Mouse (Mus musculus): ENCODE measurements around the gene Brinp2. TPM values are rescaled to one million over a fixed set of nuclear protein-coding genes. Genes with fewer than 3 reads are reported as not detected.
A peak's percentile ranks its signal among the peaks of the same experiment; 100 is the strongest.

The Brinp2 gene
- polyA plus RNA-seq, 1 experiment from 2014 or later = 0.23 TPM

DNA sequence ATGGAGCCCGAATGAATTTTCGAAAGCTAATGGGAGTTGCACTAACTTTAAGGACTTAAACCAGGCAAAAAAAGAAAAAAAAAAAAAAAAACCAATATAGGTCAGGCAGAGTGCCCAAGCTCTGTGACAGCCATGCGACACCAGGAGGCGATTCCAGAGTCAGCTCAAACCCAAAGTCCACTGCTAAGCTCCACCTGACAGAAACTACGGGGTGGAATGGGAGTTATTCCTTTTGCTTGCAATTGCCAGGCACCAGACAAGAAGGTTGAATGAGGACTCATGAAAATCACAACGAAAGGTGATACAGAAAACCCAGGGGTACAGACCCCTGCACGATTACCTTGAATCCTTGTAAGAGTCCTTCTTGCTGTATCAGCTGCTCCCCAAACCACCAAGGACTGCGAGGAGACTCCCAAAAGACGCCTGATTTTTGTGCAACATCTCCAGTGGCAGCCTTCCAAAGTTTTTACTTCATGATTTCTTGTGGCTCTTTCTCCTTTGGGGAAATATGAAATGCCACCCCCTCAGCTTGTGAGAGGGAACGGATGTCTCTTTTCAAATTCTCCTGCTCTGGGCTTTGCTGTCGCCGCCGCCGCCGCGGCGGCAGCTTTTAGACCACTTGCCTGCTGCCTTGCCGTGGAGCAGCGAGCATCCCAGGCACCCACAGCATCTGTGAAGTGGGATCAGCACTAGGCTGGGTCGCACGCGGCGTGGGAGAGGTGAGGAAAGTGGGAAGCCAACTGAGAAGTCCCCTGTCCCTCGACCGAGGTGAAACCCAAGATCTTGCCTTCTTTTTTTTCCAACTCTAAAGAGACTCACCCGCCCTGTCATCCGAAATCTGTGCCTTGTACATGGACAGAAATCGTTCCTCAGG is 712 bp downstream of the Brinp2 start:
- no peak overlapping the region for H3K27ac ChIP-seq
- peak overlapping the region; percentile 54 for H3K4me3 ChIP-seq (replicated peaks)
- H3K4me1 ChIP-seq = peaks cover 13% of the 10 kb centered on the region
- H3K36me3 ChIP-seq = no peaks in the 10 kb centered on the region
- WGBS = 9% methylated on average over 28 of the region's 28 CpGs
- H3K9ac ChIP-seq = peak overlapping the region; percentile 14; the same call in 1 of the 2 replicates
- peak; percentile 19; the same call in 1 of the 2 replicates for ATAC-seq (replicated peaks; ENCODE audit: low FRiP score)
- H3K9me3 ChIP-seq (replicated peaks) = no peaks in the 10 kb centered on the region
- peak overlapping the region; percentile 79 for H3K4me2 ChIP-seq
- H3K27me3 ChIP-seq = peaks cover 75% of the 10 kb centered on the region

DNA sequence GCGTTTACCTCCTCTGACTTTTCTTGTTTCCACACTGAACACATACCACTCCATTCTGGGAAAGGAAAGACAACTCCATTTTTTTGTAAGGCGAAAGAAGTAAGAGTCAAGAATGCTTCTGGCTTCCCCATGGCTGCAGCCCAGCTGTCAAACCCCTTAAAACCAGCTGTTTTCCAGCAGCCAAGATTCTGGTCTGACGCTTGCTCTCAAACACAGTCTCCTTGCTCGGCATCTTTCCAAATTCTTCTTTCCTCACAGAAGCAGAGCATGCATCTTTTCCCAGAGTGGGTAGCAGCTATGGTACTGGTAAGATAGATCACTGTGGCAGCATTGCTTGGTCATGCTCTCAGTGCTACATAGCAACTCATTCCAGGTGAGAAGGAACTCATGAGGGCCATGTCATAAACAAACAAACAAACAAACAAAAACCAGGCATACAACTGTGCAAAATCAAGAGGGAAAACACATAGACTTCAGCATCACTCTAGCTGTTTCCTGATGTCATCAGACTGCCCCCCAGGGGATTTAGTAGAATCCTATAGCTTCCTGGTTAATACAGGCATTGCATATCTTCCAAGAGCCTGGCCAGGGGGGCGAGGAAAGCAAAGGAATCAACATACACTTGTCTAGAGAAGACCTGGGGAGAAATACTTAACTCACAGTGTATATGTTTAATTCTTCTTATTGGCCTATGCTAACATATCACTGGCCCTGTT is 2.3 kb downstream of the Brinp2 start:
- no peak overlapping the region for H3K9ac ChIP-seq
- no peak for ATAC-seq (replicated peaks; ENCODE audit: low FRiP score)
- H3K27ac ChIP-seq = no peak overlapping the region
- no peaks in the 10 kb centered on the region for H3K36me3 ChIP-seq
- WGBS = 74% methylated on average over 5 of the region's 5 CpGs
- H3K9me3 ChIP-seq (replicated peaks) = no peaks in the 10 kb centered on the region
- H3K27me3 ChIP-seq = peaks cover 62% of the 10 kb centered on the region
- H3K4me1 ChIP-seq = peaks cover 13% of the 10 kb centered on the region
- no peak overlapping the region for H3K4me3 ChIP-seq (replicated peaks)
- no peak overlapping the region for H3K4me2 ChIP-seq

DNA sequence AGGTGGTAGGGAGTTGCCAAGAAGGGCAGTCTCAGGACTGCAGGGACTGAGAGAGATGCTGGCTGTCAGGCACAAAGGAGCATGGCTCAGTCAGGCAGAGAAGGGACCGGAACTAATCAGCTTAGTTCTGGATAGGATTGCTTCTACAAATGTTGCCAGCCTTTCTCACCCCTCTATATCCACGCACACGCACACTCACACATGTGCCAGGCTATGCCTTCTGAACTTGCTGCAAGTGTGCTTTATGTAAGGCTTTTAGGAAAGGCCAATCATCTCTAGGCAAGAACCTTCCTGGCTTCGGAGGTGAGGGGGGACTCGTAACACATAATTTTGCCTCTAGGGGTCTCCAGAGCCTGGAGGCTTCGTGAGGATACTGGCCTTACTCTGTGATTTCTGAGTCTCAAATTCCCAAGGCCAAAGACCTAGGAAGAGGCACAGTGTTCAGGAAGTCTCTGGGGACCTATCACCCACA is 12.8 kb downstream of the Brinp2 start:
- H3K4me3 ChIP-seq (replicated peaks) = no peak overlapping the region
- no peak overlapping the region for H3K4me2 ChIP-seq
- H3K27me3 ChIP-seq = no peaks in the 10 kb centered on the region
- H3K4me1 ChIP-seq = no peaks in the 10 kb centered on the region
- H3K9ac ChIP-seq = no peak overlapping the region
- WGBS = 50% methylated on average over 6 of the region's 6 CpGs
- H3K9me3 ChIP-seq (replicated peaks) = no peaks in the 10 kb centered on the region
- H3K27ac ChIP-seq = no peak overlapping the region
- peak; percentile 46; the same call in 1 of the 2 replicates for ATAC-seq (replicated peaks; ENCODE audit: low FRiP score)
- no peaks in the 10 kb centered on the region for H3K36me3 ChIP-seq

DNA sequence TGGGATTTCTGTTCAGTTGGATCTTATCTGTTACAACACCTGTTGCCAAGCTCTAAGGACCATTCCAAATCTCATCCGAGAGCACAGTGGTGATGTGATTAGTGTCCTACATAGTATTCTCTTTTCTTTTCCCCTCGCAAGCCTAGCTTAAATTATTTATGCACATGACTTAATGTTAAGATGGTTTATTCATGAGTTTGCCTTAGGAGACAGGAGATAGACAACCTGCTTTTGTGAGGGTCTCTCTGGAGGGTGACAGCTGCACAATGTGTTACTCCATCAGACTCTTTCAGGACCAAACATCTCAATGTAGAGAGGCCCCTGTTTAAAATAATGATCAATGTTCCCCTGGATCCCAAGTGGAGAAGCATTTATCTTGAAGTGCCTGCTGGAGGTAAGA is 27.3 kb downstream of the Brinp2 start:
- Histone ChIP-seq H3K4me2 (no peak overlapping the region), H3K27me3 (no peaks in the 10 kb centered on the region), H3K9me3 (replicated peaks) (no peaks in the 10 kb centered on the region), H3K4me3 (replicated peaks) (no peak overlapping the region), H3K36me3 (no peaks in the 10 kb centered on the region), H3K4me1 (no peaks in the 10 kb centered on the region), H3K9ac (no peak overlapping the region), H3K27ac (no peak overlapping the region)
- ATAC-seq (replicated peaks; ENCODE audit: low FRiP score) = no peak
- 86% methylated on average over 2 of the region's 2 CpGs for WGBS

DNA sequence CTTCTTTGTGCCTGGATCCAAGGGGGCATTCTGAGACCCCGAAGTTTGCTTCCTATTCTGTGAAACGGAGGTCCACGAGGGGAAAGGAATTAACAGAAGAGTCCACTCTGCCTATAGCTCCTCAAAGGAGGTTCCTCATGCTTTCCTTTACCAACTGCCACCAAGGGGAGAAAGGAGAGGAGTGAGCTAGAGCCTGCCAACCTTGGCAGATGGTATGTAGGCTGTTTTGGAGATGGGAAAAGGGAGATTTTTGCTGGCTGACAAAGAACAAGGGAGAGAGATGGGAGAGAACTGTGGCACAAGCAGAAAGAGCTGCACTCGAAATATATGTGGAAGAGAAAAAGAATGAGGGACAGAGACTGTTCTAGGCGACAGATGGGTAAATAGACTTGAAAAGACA is 28.0 kb downstream of the Brinp2 start:
- Histone ChIP-seq H3K9ac (no peak overlapping the region), H3K9me3 (replicated peaks) (no peaks in the 10 kb centered on the region), H3K36me3 (no peaks in the 10 kb centered on the region), H3K27me3 (no peaks in the 10 kb centered on the region), H3K27ac (no peak overlapping the region), H3K4me2 (no peak overlapping the region), H3K4me3 (replicated peaks) (no peak overlapping the region), H3K4me1 (no peaks in the 10 kb centered on the region)
- no peak for ATAC-seq (replicated peaks; ENCODE audit: low FRiP score)
- 87% methylated on average over 5 of the region's 5 CpGs for WGBS

DNA sequence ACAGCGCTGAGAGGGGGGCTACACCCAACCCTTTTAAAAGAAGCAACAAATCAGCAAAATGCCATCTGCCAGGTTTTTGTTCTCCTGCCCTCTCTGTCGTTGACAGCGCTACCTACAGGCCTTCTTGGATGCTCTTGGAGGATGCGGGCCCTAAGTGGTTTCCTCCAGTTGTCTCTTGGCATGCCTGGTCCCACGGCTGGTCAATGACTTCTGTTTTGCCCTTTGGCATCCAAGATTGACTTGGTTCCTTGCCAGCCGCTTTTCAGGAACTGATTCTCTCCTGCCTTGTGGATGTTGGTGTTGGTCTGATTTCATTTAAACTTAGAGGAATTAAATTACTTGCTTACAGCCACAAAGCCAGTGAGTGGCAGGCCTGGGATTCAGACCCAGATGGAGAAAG is 32.8 kb downstream of the Brinp2 start:
- H3K9ac ChIP-seq = no peak overlapping the region
- WGBS = 79% methylated on average over 6 of the region's 6 CpGs
- no peaks in the 10 kb centered on the region for H3K36me3 ChIP-seq
- no peak overlapping the region for H3K4me2 ChIP-seq
- H3K27ac ChIP-seq = no peak overlapping the region
- no peaks in the 10 kb centered on the region for H3K27me3 ChIP-seq
- H3K4me1 ChIP-seq = no peaks in the 10 kb centered on the region
- ATAC-seq (replicated peaks; ENCODE audit: low FRiP score) = no peak
- H3K4me3 ChIP-seq (replicated peaks) = no peak overlapping the region
- H3K9me3 ChIP-seq (replicated peaks) = no peaks in the 10 kb centered on the region

DNA sequence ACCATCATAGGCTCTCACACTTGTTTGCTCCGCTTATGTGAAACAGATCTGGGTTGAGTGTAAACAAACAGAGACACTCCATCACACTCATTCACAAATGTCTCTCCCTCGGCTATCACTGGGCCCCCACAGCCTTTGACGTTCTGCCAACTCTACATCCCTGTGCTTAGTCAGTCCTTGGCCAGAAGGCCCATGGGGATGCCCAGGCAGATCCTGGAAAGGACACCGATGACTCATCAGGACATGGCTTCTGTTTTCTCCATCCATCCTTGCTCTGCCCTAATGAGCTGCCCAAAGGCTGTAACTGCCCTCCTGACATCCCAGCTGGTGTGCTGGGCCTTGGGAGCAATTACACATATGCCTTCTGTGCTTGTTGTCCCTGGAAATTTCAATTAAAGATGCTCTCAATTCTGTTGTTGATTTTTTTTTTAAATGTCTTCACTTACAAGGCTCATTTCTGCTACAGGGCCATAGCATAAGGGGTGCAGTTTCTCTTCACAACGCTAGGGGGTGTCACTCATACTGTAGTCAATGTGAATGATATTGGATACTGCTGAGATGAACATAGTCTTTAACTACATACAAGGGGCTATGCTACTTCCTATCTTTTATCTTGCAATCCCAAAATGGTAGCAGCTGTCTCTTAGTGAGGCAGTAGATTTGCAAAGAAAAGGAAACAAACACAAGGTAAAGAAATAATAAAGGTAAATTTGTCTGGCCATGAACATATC is 45.5 kb downstream of the Brinp2 start:
- Histone ChIP-seq H3K9me3 (replicated peaks) (no peaks in the 10 kb centered on the region), H3K4me3 (replicated peaks) (no peak overlapping the region), H3K27me3 (no peaks in the 10 kb centered on the region), H3K9ac (no peak overlapping the region), H3K4me2 (no peak overlapping the region), H3K36me3 (no peaks in the 10 kb centered on the region), H3K4me1 (no peaks in the 10 kb centered on the region), H3K27ac (no peak overlapping the region)
- 73% methylated on average over 5 of the region's 5 CpGs for WGBS
- ATAC-seq (replicated peaks; ENCODE audit: low FRiP score) = no peak

DNA sequence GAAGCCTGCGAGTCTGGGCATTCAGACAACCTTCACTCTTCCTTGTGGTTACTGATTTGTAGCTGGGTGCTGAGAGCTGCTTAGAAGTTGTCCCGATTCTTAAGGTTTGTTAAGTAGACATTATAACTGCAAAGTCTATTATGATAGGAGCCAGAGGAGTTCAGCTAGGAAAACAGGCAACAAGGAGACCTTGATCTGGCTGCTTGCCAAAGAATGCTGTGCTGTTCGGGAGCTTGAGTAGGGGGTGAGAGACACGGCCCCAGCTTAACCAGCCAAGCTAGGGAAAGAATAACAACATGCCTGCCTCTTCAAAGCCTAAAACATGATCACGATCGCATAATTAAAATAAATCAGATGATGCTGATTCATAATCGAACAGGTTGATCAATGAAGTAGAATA is 59.1 kb downstream of the Brinp2 start:
- ATAC-seq (replicated peaks; ENCODE audit: low FRiP score) = no peak
- Histone ChIP-seq H3K9me3 (replicated peaks) (no peaks in the 10 kb centered on the region), H3K4me2 (no peak overlapping the region), H3K4me1 (peaks cover 7% of the 10 kb centered on the region; the same call in 1 of the 2 replicates), H3K27me3 (no peaks in the 10 kb centered on the region), H3K27ac (no peak overlapping the region), H3K36me3 (no peaks in the 10 kb centered on the region), H3K4me3 (replicated peaks) (no peak overlapping the region), H3K9ac (no peak overlapping the region)
- WGBS = 43% methylated on average over 7 of the region's 7 CpGs

DNA sequence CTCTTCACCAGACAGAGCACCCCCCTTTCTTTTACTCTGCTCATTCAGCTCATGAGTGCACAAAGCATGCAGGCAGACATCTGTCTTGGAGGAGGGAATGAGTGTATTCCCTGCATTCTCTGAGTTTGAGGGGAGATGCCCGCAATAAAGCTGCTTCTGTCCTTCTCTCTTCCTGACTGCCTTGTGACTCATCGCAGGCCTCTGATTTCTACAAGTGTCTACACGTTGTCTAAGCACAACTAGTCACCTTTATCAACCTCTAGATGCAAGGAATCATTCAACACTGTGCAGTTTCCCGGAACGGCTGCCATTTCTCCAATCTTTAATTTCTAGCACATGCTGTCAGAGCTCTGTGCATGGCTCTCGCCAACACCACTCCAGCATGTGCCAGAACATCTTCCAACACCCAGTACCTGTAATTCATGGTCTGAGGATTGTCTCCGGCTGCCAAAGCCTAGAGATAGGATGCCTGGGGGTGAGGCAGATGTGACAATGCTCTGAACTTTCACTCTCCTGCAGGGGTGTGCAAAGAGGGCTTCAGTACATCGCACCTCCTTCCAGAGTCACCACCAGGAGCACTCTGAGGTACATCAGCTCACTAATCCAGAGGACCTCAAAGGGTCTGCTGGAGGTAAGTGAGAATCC is 59.7 kb downstream of the Brinp2 start:
- no peak overlapping the region for H3K4me3 ChIP-seq (replicated peaks)
- H3K9ac ChIP-seq = no peak overlapping the region
- peaks cover 7% of the 10 kb centered on the region; the same call in 1 of the 2 replicates for H3K4me1 ChIP-seq
- WGBS = 79% methylated on average over 8 of the region's 8 CpGs
- no peak overlapping the region for H3K4me2 ChIP-seq
- H3K9me3 ChIP-seq (replicated peaks) = no peaks in the 10 kb centered on the region
- H3K27me3 ChIP-seq = no peaks in the 10 kb centered on the region
- no peak; the same call in 1 of the 2 replicates for ATAC-seq (replicated peaks; ENCODE audit: low FRiP score)
- no peaks in the 10 kb centered on the region for H3K36me3 ChIP-seq
- no peak overlapping the region for H3K27ac ChIP-seq

DNA sequence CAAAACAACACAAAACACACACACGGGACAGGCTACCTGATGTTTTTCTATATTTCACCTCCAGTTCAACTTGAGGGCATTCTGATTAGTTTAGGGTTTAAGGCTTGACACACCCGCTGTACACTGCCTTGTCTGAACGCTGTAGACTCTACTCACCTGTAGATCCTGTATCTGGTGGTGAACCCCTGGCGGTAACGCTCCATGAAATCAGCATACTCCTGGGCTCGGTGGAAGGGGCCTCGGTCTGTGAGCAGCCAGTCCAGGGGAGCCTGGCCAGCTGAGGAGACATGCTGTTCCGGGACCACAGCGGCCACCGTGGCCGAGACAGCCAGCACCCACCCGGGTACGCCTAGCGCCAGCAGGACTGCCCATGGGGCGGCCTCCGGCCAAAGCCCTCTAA is 60.9 kb downstream of the Brinp2 start:
- no peak overlapping the region for H3K4me3 ChIP-seq (replicated peaks)
- no peak overlapping the region for H3K9ac ChIP-seq
- no peaks in the 10 kb centered on the region for H3K36me3 ChIP-seq
- peaks cover 7% of the 10 kb centered on the region; the same call in 1 of the 2 replicates for H3K4me1 ChIP-seq
- no peak overlapping the region for H3K27ac ChIP-seq
- ATAC-seq (replicated peaks; ENCODE audit: low FRiP score) = no peak
- H3K4me2 ChIP-seq = no peak overlapping the region
- no peaks in the 10 kb centered on the region for H3K27me3 ChIP-seq
- H3K9me3 ChIP-seq (replicated peaks) = no peaks in the 10 kb centered on the region
- 58% methylated on average over 16 of the region's 16 CpGs for WGBS

DNA sequence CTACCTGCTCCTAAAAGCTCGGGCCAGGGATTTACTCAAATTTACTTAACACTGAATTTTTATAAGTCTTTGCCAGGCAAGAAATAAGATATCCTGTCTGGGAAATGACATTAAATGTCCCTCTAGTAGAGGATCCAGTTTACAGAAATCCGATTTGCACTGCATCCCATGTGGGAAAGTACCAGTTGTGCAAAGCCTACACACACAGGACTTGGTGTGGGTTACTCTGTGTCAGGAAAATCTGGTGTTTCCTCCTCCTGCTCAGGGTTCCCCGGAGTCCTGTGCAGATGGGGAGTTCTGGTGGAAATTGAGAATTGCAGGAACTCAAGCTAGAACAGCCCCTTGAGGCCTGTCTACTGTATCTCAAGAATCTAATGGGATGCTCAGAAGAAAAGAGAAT is 70.9 kb downstream of the Brinp2 start:
- Histone ChIP-seq H3K4me3 (replicated peaks) (no peak overlapping the region), H3K9me3 (replicated peaks) (no peaks in the 10 kb centered on the region), H3K27me3 (no peaks in the 10 kb centered on the region), H3K4me2 (no peak overlapping the region), H3K9ac (no peak overlapping the region), H3K36me3 (no peaks in the 10 kb centered on the region), H3K4me1 (no peaks in the 10 kb centered on the region), H3K27ac (no peak overlapping the region)
- WGBS = 79% methylated on average over 3 of the region's 3 CpGs
- no peak for ATAC-seq (replicated peaks; ENCODE audit: low FRiP score)
